Mouse (Mus musculus) heart, adult 10 weeks (tissue): ENCODE data around the gene Akap9. TPM values are rescaled to one million over a fixed set of nuclear protein-coding genes. Genes with fewer than 3 reads are reported as not detected.

Source experiments
- polyA plus RNA-seq: library from polyadenylated mRNA; stranded (reverse); fragments of 350-450 nt; fragmentation: Illumina TruSeq; extraction: RNeasy Lipid Tissue Mini Kit (QIAGEN cat#74804); gene quantifications from one replicate; pipeline ENCODE4 v1.2.3, GENCODE M21; 2014; ENCODE audit warnings: low read depth, low replicate concordance

Gene Akap9
- 22.9 TPM for polyA plus RNA-seq

GRCm38 (mm10) chr5:3927801-3928689 is at the start of gene Akap9:
Gene Akap9 (plus strand): TSS chr5:3928054.

GRCm38 (mm10) chr5:3893459-3894293 is 34.2 kb upstream of the Akap9 start, which contains the start of gene Mterf1a:
Gene Mterf1a (minus strand): TSS chr5:3893933.

GRCm38 (mm10) chr5:4104341-4105040 is 176.6 kb downstream of the Akap9 start, which contains the start of gene Cyp51:
Gene Cyp51 (minus strand): TSS chr5:4104746.

Other genes starting within 250 kb of the Akap9 start
- gene Ankib1, start 125.1 kb upstream of the Akap9 start, polyA plus RNA-seq, result 8.7 TPM
- gene Krit1, start 124.9 kb upstream of the Akap9 start, polyA plus RNA-seq, result 33.8 TPM
- gene Lrrd1, start 82.9 kb upstream of the Akap9 start, polyA plus RNA-seq, result not detected
- 2.8 TPM for gene Mterf1a, start 34.1 kb upstream of the Akap9 start, polyA plus RNA-seq
- gene Cyp51, start 176.7 kb downstream of the Akap9 start, polyA plus RNA-seq, result 8.9 TPM